Mouse (Mus musculus) kidney, embryonic 16.5 days (tissue): ENCODE measurements around the gene Nt5dc1. TPM values are rescaled to one million over a fixed set of nuclear protein-coding genes. Genes with fewer than 3 reads are reported as not detected.
A peak's percentile ranks its signal among the peaks of the same experiment; 100 is the strongest.

Source experiments
- ATAC-seq: fragments of 200-750 bp; cut with Nextera tagmentation; 2 replicates; pipeline ENCODE4 v1.8.0; 2017; ENCODE audit warnings: moderate TSS enrichment; ENCODE audit not compliant: low FRiP score, low TSS enrichment
- H3K27ac ChIP-seq: fragments of 300-500 bp; sonication (generic); 2 replicates; pipeline ENCODE4 v1.5.1; 2014; ENCODE audit warnings: low read length
- H3K27me3 ChIP-seq: fragments of 300-500 bp; sonication (generic); 2 replicates; pipeline ENCODE4 v1.6.1; 2014; ENCODE audit warnings: low read length, control low read depth, mixed read lengths; ENCODE audit not compliant: insufficient read depth
- H3K36me3 ChIP-seq: fragments of 300-500 bp; sonication (generic); 2 replicates; pipeline ENCODE4 v1.6.1; 2014; ENCODE audit warnings: low read length, control low read depth, mixed read lengths; ENCODE audit not compliant: insufficient read depth
- H3K4me1 ChIP-seq: fragments of 300-500 bp; sonication (generic); 2 replicates; pipeline ENCODE4 v1.6.1; 2014; ENCODE audit warnings: low read length, control low read depth, mixed read lengths; ENCODE audit not compliant: insufficient read depth
- H3K4me2 ChIP-seq: fragments of 300-500 bp; sonication (generic); replicated peaks from 2 replicates; pipeline ENCODE4 v1.6.1; 2014; ENCODE audit warnings: low read depth, low read length
- H3K4me3 ChIP-seq: fragments of 300-500 bp; sonication (generic); 2 replicates; pipeline ENCODE4 v1.5.1; 2014; ENCODE audit warnings: mild to moderate bottlenecking, low read length
- H3K9ac ChIP-seq: fragments of 300-500 bp; sonication (generic); replicated peaks from 2 replicates; pipeline ENCODE4 v1.6.1; 2014; ENCODE audit warnings: low read length
- H3K9me3 ChIP-seq: fragments of 300-500 bp; sonication (generic); 2 replicates; pipeline ENCODE4 v1.6.1; 2016; ENCODE audit warnings: low read length, control low read depth
- WGBS: fragments of 180-500 bp; shearing (Covaris S2); extraction: QIAGEN DNeasy Blood & Tissue Kit; methylation state at CpG from one replicate; pipeline ENCODE4 v1.1.7; 2014; 5-methylcytosine and 5-hydroxymethylcytosine counted together
- polyA plus RNA-seq: library from polyadenylated mRNA; unstranded; fragments of >200 nt; fragmentation: Nextera tagmentation; extraction: Ambion mirVana; gene quantifications from 2 replicates; pipeline ENCODE4 v1.2.1, GENCODE M21; 2015

Gene Nt5dc1
- polyA plus RNA-seq, 1 experiment from 2014 or later, result 12.1 TPM

GRCm38 (mm10) chr10:34249594-34249993 lies 168.8 kb downstream of the Nt5dc1 start:
- Histone ChIP-seq H3K27me3 (no peaks in the 10 kb centered on the region), H3K36me3 (no peaks in the 10 kb centered on the region), H3K4me3 (no peak overlapping the region), H3K27ac (no peak overlapping the region), H3K4me2 (no peak overlapping the region), H3K4me1 (peaks cover 8% of the 10 kb centered on the region), H3K9ac (no peak overlapping the region), H3K9me3 (no peaks in the 10 kb centered on the region)
- WGBS, result 60% methylated on average over 2 of the region's 2 CpGs
- ATAC-seq, result no peak

- 34% methylated on average over 3 of the region's 3 CpGs for WGBS
- H3K27me3 ChIP-seq, result no peaks in the 10 kb centered on the region
- no peak; the same call in 1 of the 2 replicates for ATAC-seq
- peak overlapping the region; percentile 25; the same call in 1 of the 2 replicates for H3K27ac ChIP-seq
- peaks cover 8% of the 10 kb centered on the region for H3K4me1 ChIP-seq
- no peak overlapping the region for H3K4me3 ChIP-seq
- H3K9me3 ChIP-seq, result no peaks in the 10 kb centered on the region
- no peaks in the 10 kb centered on the region for H3K36me3 ChIP-seq
- no peak overlapping the region for H3K9ac ChIP-seq
- H3K4me2 ChIP-seq, result no peak overlapping the region
Measured at GRCm38 (mm10) chr10:34247757-34248156, 170.6 kb downstream of the Nt5dc1 start.

GRCm38 (mm10) chr10:34246106-34246505 lies 172.2 kb downstream of the Nt5dc1 start:
- Histone ChIP-seq H3K4me1 (peaks cover 8% of the 10 kb centered on the region), H3K36me3 (no peaks in the 10 kb centered on the region), H3K4me2 (no peak overlapping the region), H3K4me3 (no peak overlapping the region), H3K9me3 (no peaks in the 10 kb centered on the region), H3K9ac (no peak overlapping the region), H3K27ac (no peak overlapping the region), H3K27me3 (no peaks in the 10 kb centered on the region)
- ATAC-seq, result no peak
- 75% methylated on average over 2 of the region's 2 CpGs for WGBS

GRCm38 (mm10) chr10:34244745-34245144 lies 173.6 kb downstream of the Nt5dc1 start:
- Histone ChIP-seq H3K27ac (no peak overlapping the region), H3K4me3 (no peak overlapping the region), H3K36me3 (no peaks in the 10 kb centered on the region), H3K9me3 (no peaks in the 10 kb centered on the region), H3K4me2 (no peak overlapping the region), H3K9ac (no peak overlapping the region), H3K27me3 (no peaks in the 10 kb centered on the region), H3K4me1 (peaks cover 8% of the 10 kb centered on the region)
- ATAC-seq, result no peak
- 49% methylated on average over 5 of the region's 5 CpGs for WGBS

GRCm38 (mm10) chr10:34238536-34238935 lies 179.8 kb downstream of the Nt5dc1 start:
- no peak for ATAC-seq

More at GRCm38 (mm10) chr10:34238536-34238935, 179.8 kb downstream of the Nt5dc1 start:
- no peaks in the 10 kb centered on the region for H3K4me1 ChIP-seq
- no peak overlapping the region for H3K9ac ChIP-seq
- no peaks in the 10 kb centered on the region for H3K9me3 ChIP-seq
- no peak overlapping the region for H3K4me2 ChIP-seq
- no peaks in the 10 kb centered on the region for H3K27me3 ChIP-seq
- no peak overlapping the region for H3K27ac ChIP-seq
- 74% methylated on average over 4 of the region's 4 CpGs for WGBS
- H3K4me3 ChIP-seq, result no peak overlapping the region
- H3K36me3 ChIP-seq, result no peaks in the 10 kb centered on the region

Other genes with a start within 250 kb of the Nt5dc1 start
- gene Dse, start 210.8 kb downstream of the Nt5dc1 start, polyA plus RNA-seq, result 24.7 and 25.4 TPM in 2 replicates
- gene Tspyl1, start 136.4 kb downstream of the Nt5dc1 start, polyA plus RNA-seq, result 54.9 and 62.6 TPM in 2 replicates
- 10.7 and 12.3 TPM in 2 replicates for gene Tspyl4, start 121.1 kb downstream of the Nt5dc1 start, polyA plus RNA-seq
- 0.15 and 0.22 TPM in 2 replicates for gene Col10a1, start 28.6 kb downstream of the Nt5dc1 start, polyA plus RNA-seq
- 20.8 and 24.3 TPM in 2 replicates for gene Frk, start 64.8 kb upstream of the Nt5dc1 start, polyA plus RNA-seq